Mouse (Mus musculus) heart, embryonic 12.5 days (tissue): Measurements from ENCODE around the gene Dusp23. TPM values are rescaled to one million over a fixed set of nuclear protein-coding genes. Genes with fewer than 3 reads are reported as not detected.

Source experiments
- ATAC-seq: fragments of 200-750 bp; cut with Nextera tagmentation; 2 replicates; pipeline ENCODE4 v1.8.0; 2017; ENCODE audit warnings: moderate TSS enrichment, moderate library complexity; ENCODE audit not compliant: insufficient number of reproducible peaks, low FRiP score
- H3K27ac ChIP-seq: fragments of 300-500 bp; sonication (generic); 2 replicates; pipeline ENCODE4 v1.5.1; 2016; ENCODE audit warnings: mild to moderate bottlenecking, moderate library complexity; ENCODE audit not compliant: poor library complexity, severe bottlenecking
- H3K27me3 ChIP-seq: fragments of 300-500 bp; sonication (generic); replicated peaks from 2 replicates; pipeline ENCODE4 v1.6.1; 2016; ENCODE audit warnings: mild to moderate bottlenecking, moderate library complexity
- H3K36me3 ChIP-seq: fragments of 300-500 bp; sonication (generic); 2 replicates; pipeline ENCODE4 v1.6.1; 2016; ENCODE audit warnings: mild to moderate bottlenecking, moderate library complexity
- H3K4me1 ChIP-seq: fragments of 300-500 bp; sonication (generic); replicated peaks from 2 replicates; pipeline ENCODE4 v1.6.1; 2016; ENCODE audit warnings: mild to moderate bottlenecking
- H3K4me2 ChIP-seq: fragments of 300-500 bp; sonication (generic); 2 replicates; pipeline ENCODE4 v1.6.1; 2016; ENCODE audit warnings: mild to moderate bottlenecking, moderate library complexity
- H3K4me3 ChIP-seq: fragments of 300-500 bp; sonication (generic); 2 replicates; pipeline ENCODE4 v1.5.1; 2016; ENCODE audit warnings: mild to moderate bottlenecking
- H3K9ac ChIP-seq: fragments of 300-500 bp; sonication (generic); 2 replicates; pipeline ENCODE4 v1.6.1; 2016; ENCODE audit warnings: mild to moderate bottlenecking, moderate library complexity
- H3K9me3 ChIP-seq: fragments of 300-500 bp; sonication (generic); replicated peaks from 2 replicates; pipeline ENCODE4 v1.6.1; 2016; ENCODE audit warnings: mild to moderate bottlenecking, moderate library complexity
- WGBS: fragments of 180-500 bp; shearing (Covaris S2); methylation state at CpG from one replicate; pipeline ENCODE4 v1.1.7; 2016; 5-methylcytosine and 5-hydroxymethylcytosine counted together
- polyA plus RNA-seq: library from polyadenylated mRNA; unstranded; fragments of >200 nt; fragmentation: Nextera tagmentation; extraction: Ambion mirVana; gene quantifications from 2 replicates; pipeline ENCODE4 v1.2.1, GENCODE M21; 2016

Gene Dusp23
- polyA plus RNA-seq, 1 experiment from 2014 or later: 11.3 TPM

DNA sequence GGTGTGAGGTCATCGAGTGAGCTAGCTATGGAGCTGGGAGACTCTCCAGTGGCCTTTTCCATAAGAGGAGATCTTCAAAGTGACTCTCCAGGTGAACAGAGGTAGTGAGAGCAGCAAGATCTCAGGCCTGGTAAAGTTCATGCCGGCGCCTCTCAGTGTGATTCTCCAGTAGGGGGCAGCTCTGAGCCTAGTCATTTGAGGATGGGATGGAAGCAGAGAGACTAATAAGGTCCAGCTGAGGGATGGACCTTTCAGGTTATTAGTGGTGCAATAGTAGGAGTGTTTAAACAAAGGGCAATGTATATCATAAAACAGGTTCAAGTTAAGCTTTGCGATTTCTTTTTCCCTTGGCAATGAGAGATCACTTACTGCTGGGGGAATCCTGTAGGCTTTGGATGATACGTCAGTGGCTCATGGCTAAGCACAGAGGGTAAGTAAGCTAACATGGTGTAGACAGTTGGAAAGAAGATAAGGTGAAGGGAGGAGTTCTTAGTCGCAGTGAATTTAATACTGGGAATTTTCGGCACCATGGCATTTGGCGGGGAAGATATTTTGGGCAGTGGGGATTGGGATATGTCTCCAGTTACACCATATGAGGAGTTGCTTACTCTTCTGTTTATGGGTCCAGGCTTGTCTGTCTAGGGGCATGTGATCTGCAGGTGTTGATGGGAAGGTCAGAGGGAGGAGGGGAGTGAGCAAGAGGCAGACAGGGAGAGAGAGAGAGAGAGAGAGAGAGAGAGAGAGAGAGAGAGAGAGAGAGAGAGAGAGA is 17.9 kb upstream of the Dusp23 start:
- 43% methylated on average over 8 of the region's 8 CpGs for WGBS
- no peak overlapping the region for H3K4me3 ChIP-seq
- no peak; the same call in 1 of the 2 replicates for ATAC-seq
- H3K4me2 ChIP-seq: no peak overlapping the region
- H3K4me1 ChIP-seq: peaks cover 31% of the 10 kb centered on the region
- H3K27me3 ChIP-seq: no peaks in the 10 kb centered on the region
- H3K36me3 ChIP-seq: no peaks in the 10 kb centered on the region
- no peak overlapping the region for H3K27ac ChIP-seq
- no peaks in the 10 kb centered on the region for H3K9me3 ChIP-seq
- H3K9ac ChIP-seq: no peak overlapping the region

DNA sequence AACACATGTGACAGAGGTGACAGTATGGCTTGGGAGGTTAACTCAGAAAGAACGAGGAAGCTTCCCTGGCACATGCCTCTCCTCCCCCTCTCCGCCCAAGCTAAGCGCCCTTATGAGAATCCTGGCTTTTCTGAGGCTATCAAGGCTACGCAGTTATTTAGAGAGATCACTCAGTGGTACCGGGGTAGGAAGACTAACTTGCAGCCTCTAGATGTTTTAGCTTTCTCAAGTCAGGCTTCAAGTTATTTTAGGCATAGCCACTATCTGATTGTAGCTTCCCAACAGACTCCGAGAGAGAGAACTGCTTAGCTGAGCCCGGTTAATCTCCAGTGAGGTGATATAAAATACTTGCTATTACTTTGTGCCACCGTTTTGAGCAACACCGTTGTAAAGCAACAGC is 16.6 kb upstream of the Dusp23 start:
- Histone ChIP-seq H3K9me3 (no peaks in the 10 kb centered on the region), H3K27ac (peak overlapping the region; percentile 25; the same call in 1 of the 2 replicates), H3K4me2 (no peak overlapping the region), H3K4me1 (peaks cover 31% of the 10 kb centered on the region), H3K36me3 (no peaks in the 10 kb centered on the region), H3K4me3 (no peak overlapping the region), H3K27me3 (no peaks in the 10 kb centered on the region), H3K9ac (no peak overlapping the region)
- 42% methylated on average over 9 of the region's 9 CpGs for WGBS
- ATAC-seq: no peak

DNA sequence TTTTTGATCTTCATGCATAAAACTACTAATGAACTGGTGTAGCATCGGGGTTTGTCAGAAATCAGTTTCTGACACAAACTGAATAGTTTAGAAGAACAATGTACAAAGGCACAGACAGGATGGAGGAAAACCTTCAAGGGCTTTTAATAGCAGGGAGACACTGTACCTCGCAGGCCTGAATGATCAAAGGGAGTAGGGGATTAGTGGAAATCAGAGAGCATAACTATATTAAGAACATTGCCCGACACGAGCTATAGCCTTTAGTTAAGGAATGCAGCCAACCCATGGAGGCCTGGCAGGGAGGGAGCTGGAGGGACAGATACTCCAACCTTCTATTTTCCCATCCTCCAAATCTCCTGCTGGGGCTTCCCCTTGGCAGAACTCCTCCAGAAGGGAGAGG is 14.5 kb upstream of the Dusp23 start:
- Histone ChIP-seq H3K36me3 (no peaks in the 10 kb centered on the region), H3K27ac (no peak overlapping the region), H3K9me3 (no peaks in the 10 kb centered on the region), H3K9ac (no peak overlapping the region), H3K4me2 (no peak overlapping the region), H3K4me3 (no peak overlapping the region), H3K4me1 (peaks cover 21% of the 10 kb centered on the region), H3K27me3 (no peaks in the 10 kb centered on the region)
- WGBS: 38% methylated on average over 4 of the region's 4 CpGs
- ATAC-seq: peak; percentile 39; the same call in 1 of the 2 replicates

DNA sequence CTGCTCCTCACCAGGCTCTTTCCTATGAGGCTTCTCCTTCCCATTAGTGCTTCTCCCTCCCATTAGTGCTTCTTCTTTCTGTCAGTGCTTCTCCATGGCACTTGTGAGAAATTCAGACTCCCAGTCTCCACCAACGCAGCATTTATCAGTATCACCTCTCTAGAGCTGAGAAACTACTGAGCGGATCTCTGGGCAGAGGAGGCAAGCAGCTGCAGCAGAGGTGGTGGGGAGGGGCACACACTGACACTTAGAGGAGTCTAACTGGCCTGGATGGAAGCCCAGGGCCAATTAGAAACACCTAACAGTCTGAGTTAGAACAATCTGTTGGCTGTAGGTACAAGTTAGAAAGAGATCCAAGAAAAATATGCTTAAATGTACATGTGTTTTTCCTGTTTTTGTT is 6.0 kb upstream of the Dusp23 start:
- Histone ChIP-seq H3K27me3 (no peaks in the 10 kb centered on the region), H3K27ac (peak overlapping the region; percentile 57; the same call in 1 of the 2 replicates), H3K4me3 (no peak overlapping the region), H3K4me1 (peaks cover 17% of the 10 kb centered on the region), H3K4me2 (no peak overlapping the region), H3K9me3 (no peaks in the 10 kb centered on the region), H3K36me3 (no peaks in the 10 kb centered on the region), H3K9ac (no peak overlapping the region)
- 12% methylated on average over 2 of the region's 2 CpGs for WGBS
- ATAC-seq: no peak

DNA sequence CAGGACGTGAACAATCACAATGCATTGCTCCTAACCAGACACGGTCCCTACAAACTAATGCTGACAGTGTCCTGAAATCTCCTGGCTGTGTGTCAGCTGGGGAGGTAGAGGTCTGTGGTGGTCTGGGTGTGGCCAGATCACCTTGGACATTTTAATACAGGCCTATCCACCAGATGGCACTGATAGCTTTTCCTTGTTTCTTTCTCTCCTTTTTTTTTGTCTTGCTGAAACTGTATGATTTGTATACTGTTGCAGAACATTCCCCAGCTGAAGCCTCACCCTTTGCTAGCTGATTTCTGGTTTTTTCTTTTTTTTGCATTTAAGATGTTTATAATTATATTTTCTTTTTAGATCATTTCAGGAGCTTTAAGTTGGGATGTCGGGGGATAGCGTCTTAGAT is 5.0 kb upstream of the Dusp23 start:
- Histone ChIP-seq H3K4me2 (no peak overlapping the region), H3K27ac (no peak overlapping the region), H3K9ac (no peak overlapping the region), H3K36me3 (no peaks in the 10 kb centered on the region), H3K4me1 (peaks cover 13% of the 10 kb centered on the region), H3K4me3 (no peak overlapping the region), H3K9me3 (no peaks in the 10 kb centered on the region), H3K27me3 (no peaks in the 10 kb centered on the region)
- no peak for ATAC-seq
- 61% methylated on average over 4 of the region's 4 CpGs for WGBS

DNA sequence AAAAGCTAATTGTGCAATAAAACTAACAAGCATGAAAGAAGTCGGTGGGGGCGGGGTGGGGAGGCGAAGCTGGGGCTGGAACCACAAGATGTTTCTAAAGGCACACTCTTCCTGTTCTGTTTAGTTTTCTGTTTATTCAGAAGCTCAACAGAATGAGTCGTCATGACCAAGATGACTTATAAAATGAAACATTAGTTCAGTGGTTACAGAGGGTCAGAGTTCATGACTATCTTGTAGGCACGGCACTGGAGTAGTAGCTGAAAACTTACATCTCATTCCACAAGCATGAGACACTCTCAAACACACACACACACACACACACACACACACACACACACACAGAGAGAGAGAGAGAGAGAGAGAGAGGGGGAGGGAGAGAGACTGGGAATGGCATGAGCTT is 3.5 kb upstream of the Dusp23 start:
- ATAC-seq: no peak
- Histone ChIP-seq H3K4me3 (no peak overlapping the region), H3K27me3 (no peaks in the 10 kb centered on the region), H3K9ac (no peak overlapping the region), H3K27ac (no peak overlapping the region), H3K36me3 (no peaks in the 10 kb centered on the region), H3K9me3 (no peaks in the 10 kb centered on the region), H3K4me2 (no peak overlapping the region), H3K4me1 (peaks cover 17% of the 10 kb centered on the region)
- WGBS: 83% methylated on average over 5 of the region's 5 CpGs

DNA sequence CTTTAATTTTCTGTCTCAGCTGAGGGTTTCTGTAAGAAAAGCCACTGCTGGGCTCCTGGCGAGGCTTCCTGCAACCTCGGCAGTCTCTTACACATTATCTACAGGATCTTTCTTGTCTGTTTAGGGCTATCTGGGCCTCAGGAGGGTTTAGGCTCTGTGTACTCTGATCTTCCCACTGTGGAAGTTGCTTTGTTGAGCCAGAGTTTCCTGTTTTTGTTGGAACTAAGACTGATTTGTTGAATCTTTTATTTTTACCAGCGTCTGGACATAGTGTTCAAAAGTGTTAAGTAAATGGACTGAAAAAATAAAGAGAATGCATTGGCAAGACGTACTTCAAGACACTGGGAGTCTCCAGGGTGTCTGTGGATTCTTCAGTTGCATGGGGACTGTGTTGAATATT is 2.5 kb upstream of the Dusp23 start:
- peaks cover 20% of the 10 kb centered on the region for H3K4me1 ChIP-seq
- no peak overlapping the region for H3K27ac ChIP-seq
- 34% methylated on average over 4 of the region's 4 CpGs for WGBS
- H3K36me3 ChIP-seq: no peaks in the 10 kb centered on the region
- no peak overlapping the region for H3K4me2 ChIP-seq
- no peaks in the 10 kb centered on the region for H3K27me3 ChIP-seq
- H3K9me3 ChIP-seq: no peaks in the 10 kb centered on the region
- no peak for ATAC-seq
- no peak overlapping the region for H3K4me3 ChIP-seq
- H3K9ac ChIP-seq: 0 out of 2 replicates have a peak overlapping the region, but pooled peaks have one; percentile 0

DNA sequence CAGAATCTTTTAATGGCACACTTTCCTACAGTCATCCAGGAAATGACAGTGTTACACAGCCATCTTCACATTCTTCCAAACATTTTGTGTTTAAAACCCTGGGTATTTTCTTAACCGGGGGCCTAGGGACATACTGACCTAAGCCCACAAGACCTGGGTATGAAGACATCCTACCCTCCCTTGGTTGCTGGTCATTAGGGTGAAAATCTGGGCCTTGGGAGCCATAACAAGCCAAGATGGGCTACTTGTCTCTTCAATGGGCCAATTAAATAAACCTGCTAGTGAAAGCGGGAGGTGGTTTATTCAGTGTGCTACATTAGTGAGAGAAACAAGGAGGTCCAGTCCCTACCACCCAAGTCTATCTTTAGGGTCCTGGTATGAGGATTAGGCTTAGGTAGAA is 1.4 kb upstream of the Dusp23 start:
- no peak for ATAC-seq
- H3K9ac ChIP-seq: no peak overlapping the region

DNA sequence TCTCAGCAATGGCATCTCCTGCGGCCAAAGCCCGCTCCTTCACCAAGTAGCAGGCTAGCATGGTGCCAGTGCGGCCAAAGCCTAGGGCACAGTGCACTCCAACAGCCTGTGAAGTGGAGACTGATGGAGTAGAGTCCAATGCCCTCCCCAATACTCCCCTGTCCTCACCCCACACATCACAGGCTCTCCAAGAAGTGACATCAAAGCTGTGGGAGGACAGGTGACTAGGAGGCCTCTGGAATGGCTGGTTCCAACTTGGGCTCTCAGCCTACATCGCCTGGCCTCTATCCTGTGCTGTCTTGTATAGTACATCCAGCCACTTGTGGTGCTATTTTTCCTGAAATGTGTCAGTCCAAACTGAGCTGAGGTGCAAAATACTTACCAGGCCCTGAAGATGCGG is 1.0 kb downstream of the Dusp23 start:
- no peak for ATAC-seq
- H3K9ac ChIP-seq: no peak overlapping the region
- H3K4me2 ChIP-seq: peak overlapping the region; percentile 17; the same call in 1 of the 2 replicates
- H3K27me3 ChIP-seq: no peaks in the 10 kb centered on the region
- no peak overlapping the region for H3K4me3 ChIP-seq
- H3K36me3 ChIP-seq: no peaks in the 10 kb centered on the region
- WGBS: 87% methylated on average over 5 of the region's 5 CpGs
- peaks cover 8% of the 10 kb centered on the region for H3K9me3 ChIP-seq
- peaks cover 20% of the 10 kb centered on the region for H3K4me1 ChIP-seq
- no peak overlapping the region; the same call in 1 of the 2 replicates for H3K27ac ChIP-seq

More for the DNA sequence above, 1.4 kb upstream of the Dusp23 start:
- H3K4me1 ChIP-seq: peaks cover 24% of the 10 kb centered on the region
- 0 out of 2 replicates have a peak overlapping the region, but pooled peaks have one; percentile 25 for H3K4me2 ChIP-seq
- H3K36me3 ChIP-seq: no peaks in the 10 kb centered on the region
- H3K27me3 ChIP-seq: no peaks in the 10 kb centered on the region
- no peak overlapping the region for H3K27ac ChIP-seq
- H3K9me3 ChIP-seq: no peaks in the 10 kb centered on the region
- 79% methylated on average over 2 of the region's 2 CpGs for WGBS
- H3K4me3 ChIP-seq: no peak overlapping the region

DNA sequence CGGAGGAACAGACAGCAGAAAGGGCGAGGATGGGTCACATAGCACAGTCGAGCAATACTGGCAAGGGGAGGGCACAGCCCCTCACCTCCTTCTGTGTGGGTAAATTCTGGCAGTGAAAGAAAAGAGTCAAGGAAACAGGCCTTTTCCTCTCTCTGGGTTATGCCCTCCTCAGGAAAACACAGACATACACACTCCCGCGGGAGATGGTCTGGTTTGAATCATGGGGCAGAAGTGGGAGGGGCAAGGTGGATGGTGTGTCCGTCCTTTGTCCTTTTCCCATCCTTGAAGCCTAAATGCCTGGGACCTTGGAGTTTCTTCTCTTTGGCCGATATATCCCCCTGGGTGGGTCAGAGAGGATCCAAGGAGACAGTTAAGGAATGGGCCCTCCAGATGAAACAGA is 2.9 kb downstream of the Dusp23 start:
- Histone ChIP-seq H3K4me1 (peaks cover 16% of the 10 kb centered on the region), H3K9me3 (peaks cover 14% of the 10 kb centered on the region), H3K4me3 (no peak overlapping the region), H3K27me3 (no peaks in the 10 kb centered on the region), H3K9ac (no peak overlapping the region), H3K36me3 (no peaks in the 10 kb centered on the region), H3K27ac (no peak overlapping the region), H3K4me2 (no peak overlapping the region)
- 67% methylated on average over 7 of the region's 7 CpGs for WGBS
- no peak for ATAC-seq

DNA sequence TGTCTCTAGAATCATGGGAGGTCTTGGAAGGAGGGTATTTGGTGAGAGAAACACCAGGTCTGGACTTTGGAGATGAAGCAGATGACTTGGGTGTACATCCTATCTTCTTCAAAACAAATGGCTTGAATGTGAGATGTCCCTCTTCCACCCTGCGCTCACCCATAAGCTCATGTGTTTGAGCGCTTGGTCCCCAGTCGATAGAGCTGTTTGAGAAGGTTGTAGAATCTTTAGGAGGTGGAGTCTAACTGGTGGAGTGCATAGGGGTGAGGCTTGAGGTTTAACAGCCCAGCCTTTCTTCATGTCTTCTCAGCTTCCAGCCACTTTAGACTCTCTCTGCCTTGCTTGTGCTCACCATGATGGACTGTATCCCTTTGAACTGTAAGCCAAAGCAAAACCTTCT is 6.5 kb downstream of the Dusp23 start:
- no peak overlapping the region for H3K4me3 ChIP-seq
- no peak overlapping the region for H3K4me2 ChIP-seq
- peaks cover 5% of the 10 kb centered on the region; the same call in 1 of the 2 replicates for H3K27me3 ChIP-seq
- WGBS: 78% methylated on average over 3 of the region's 3 CpGs
- peaks cover 14% of the 10 kb centered on the region for H3K9me3 ChIP-seq
- ATAC-seq: no peak
- peaks cover 7% of the 10 kb centered on the region; the same call in 1 of the 2 replicates for H3K4me1 ChIP-seq
- no peaks in the 10 kb centered on the region for H3K36me3 ChIP-seq
- no peak overlapping the region for H3K9ac ChIP-seq
- no peak overlapping the region for H3K27ac ChIP-seq
